Mouse (Mus musculus) lung, adult 2 months (tissue): ENCODE results near the gene C1rl. TPM values are rescaled to one million over a fixed set of nuclear protein-coding genes. Genes with fewer than 3 reads are reported as not detected.
"Not testable (repeated sequence)": the region's sequence is repeated elsewhere in the genome, so short reads cannot be mapped to it uniquely, and the experiment has no call there.

Source experiments
- DNase-seq: peaks from one replicate; pipeline ENCODE4 v3.0.0; 2022
- H3K4me1 ChIP-seq: fragments of 200-500 bp; 2 replicates; pipeline ENCODE4 v1.6.1; 2011; ENCODE audit warnings: low read length; ENCODE audit not compliant: control insufficient read depth, insufficient read depth
- H3K4me3 ChIP-seq: fragments of 200-500 bp; replicated peaks from 2 replicates; pipeline ENCODE3; 2011; ENCODE audit warnings: low read depth, mild to moderate bottlenecking, control low read depth, low read length; ENCODE audit errors: extremely low read depth
- CTCF ChIP-seq: fragments of 200-500 bp; IDR thresholded peaks from 2 replicates; pipeline ENCODE4 v1.5.1; 2011; ENCODE audit warnings: mild to moderate bottlenecking, low read length, control low read depth; ENCODE audit not compliant: insufficient read depth
- POLR2A ChIP-seq: fragments of 200-500 bp; IDR thresholded peaks from 2 replicates; pipeline ENCODE4 v1.6.1; 2011; ENCODE audit warnings: low read depth, mild to moderate bottlenecking, control low read depth, low read length, borderline replicate concordance; ENCODE audit errors: extremely low read depth
- WGBS: fragments of 180-500 bp; shearing (Covaris S2); methylation state at CpG from one replicate; pipeline ENCODE4 v1.1.7; 2018; 5-methylcytosine and 5-hydroxymethylcytosine counted together
- polyA plus RNA-seq: library from polyadenylated mRNA; depleted of rRNA; stranded (reverse); fragments of >200 nt; gene quantifications from 2 replicates; pipeline ENCODE4 v1.2.3, GENCODE M21; 2012

C1rl gene
- polyA plus RNA-seq, 1 experiment = 5.9 TPM

DNA sequence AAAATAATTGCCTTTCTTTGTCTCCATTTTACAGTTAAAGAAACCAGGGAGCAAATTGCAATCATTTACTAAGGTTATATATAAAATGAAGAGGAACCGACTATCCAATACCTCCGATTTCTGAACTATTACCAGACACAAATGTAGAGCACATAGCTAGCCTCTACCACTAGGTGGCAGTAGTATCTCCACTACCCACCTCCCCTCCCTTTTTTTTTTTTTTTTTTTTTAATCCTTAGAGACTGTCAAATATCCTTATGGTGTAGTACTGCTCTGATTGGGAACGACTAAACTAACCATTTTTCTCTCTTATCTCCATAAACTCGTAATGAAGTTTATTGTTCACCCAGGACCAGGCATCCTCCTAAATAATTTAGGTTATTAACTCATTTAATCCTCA lies 12.6 kb upstream of the C1rl start:
- DNase-seq = no peak
- Histone ChIP-seq H3K4me3 (no peak overlapping the region), H3K4me1 (peaks cover 8% of the 10 kb centered on the region; the same call in 1 of the 2 replicates)
- TF ChIP-seq CTCF (no peak), POLR2A (no peak)
- WGBS = 46% methylated on average over 4 of the region's 4 CpGs

DNA sequence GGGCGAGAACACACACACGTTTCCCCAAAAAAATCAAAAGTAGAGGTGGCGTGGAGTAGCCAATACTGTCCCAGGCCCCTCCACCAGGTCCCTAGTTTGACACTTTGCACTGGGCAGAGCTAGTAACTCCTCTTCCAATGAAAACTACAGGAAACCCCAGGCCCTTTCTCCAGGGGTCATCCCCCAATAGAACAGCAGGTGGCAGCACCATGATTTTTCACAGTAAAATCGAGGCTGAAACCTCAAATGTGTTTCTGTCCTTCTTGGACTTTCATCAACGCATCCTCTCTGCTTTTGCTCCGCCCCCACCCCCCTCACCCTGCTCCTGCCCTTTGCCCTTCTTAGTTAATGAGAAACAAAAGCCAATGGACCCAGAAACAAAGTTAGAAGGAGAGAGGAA lies 11.3 kb upstream of the C1rl start:
- DNase-seq = peak; percentile 46
- Histone ChIP-seq H3K4me1 (peaks cover 8% of the 10 kb centered on the region; the same call in 1 of the 2 replicates), H3K4me3 (no peak overlapping the region)
- peak; percentile 41 for TF ChIP-seq CTCF
- no peak for TF ChIP-seq POLR2A
- 30% methylated on average over 6 of the region's 6 CpGs for WGBS

DNA sequence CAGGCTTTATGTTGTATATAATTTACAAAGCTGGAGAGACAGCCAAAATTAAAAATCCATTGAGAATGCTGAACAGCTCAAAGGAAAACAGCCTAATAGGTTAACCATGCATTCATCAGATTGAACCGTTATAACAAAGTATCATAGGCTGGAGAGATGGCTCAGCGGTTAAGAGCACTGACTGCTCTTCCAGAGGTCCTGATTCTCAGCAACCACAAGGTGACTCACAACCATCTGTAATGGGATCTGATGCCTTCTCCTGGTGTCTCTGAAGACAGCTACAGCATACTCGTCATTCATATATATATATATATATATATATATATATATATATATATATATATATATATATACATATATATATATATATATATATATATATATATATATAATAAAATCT lies 9.1 kb upstream of the C1rl start:
- not testable (repeated sequence) for H3K4me1 ChIP-seq, H3K4me3 ChIP-seq, DNase-seq
- 89% methylated on average over 3 of the region's 3 CpGs for WGBS

DNA sequence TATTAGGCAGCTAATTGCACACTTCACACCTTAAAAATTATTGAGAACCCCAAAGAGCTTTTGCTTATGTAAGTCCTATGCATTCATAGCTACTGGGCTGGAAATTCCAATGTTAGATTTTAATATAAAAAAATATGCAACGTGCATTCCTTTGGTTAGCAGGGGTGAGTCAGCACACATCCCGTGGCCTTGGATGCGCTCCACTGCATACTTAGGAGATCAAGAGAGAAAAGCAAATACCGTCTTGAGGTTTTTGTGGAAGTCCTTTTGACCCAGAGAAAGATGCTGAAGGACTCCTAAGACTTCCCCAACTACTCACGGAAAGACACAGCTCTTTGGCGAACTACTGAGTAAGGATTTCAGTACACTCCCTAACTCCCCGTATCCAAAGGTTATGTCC lies 8.1 kb upstream of the C1rl start:
- WGBS = 53% methylated on average over 7 of the region's 7 CpGs

DNA sequence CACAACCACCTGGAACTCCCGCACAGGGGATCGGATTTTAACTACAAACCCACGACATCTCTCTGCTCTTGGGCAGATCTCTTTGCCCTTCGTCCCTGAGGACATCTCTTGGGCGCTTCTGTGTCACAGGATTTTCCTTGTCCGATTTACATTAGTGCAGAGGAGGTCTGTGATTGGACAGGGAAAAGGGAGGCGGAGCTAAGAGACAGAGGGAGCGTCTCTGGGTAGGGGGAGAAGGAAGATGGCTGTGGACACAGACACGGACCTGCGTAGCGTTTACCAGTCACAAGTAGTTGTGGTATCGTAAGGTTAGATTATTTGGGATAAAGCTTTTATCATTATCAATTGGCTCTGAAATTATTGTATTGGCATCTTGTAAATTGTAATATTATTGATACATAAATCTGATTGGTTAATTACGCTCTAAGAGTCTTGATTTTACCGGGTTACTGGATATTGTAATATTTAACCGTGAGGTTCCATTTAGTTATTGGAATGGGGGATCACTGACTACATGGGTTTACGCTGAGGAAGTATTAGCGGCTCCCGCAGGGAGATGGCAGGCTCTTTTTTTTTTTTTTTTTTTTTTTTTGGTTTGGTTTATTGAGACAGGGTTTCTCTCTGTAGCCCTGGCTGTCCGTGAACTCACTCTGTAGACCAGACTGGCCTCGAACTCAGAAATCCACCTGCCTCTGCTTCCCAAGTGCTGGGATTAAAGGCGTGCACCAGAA lies 7.3 kb upstream of the C1rl start:
- Histone ChIP-seq H3K4me3 (no peak overlapping the region), H3K4me1 (no peaks in the 10 kb centered on the region)
- TF ChIP-seq POLR2A (no peak), CTCF (no peak)
- WGBS = 39% methylated on average over 21 of the region's 21 CpGs
- no peak for DNase-seq

More for the DNA sequence above, 8.1 kb upstream of the C1rl start:
- DNase-seq = no peak
- H3K4me3 ChIP-seq = no peak overlapping the region
- H3K4me1 ChIP-seq = no peaks in the 10 kb centered on the region
- no peak for TF ChIP-seq POLR2A
- no peak for TF ChIP-seq CTCF

DNA sequence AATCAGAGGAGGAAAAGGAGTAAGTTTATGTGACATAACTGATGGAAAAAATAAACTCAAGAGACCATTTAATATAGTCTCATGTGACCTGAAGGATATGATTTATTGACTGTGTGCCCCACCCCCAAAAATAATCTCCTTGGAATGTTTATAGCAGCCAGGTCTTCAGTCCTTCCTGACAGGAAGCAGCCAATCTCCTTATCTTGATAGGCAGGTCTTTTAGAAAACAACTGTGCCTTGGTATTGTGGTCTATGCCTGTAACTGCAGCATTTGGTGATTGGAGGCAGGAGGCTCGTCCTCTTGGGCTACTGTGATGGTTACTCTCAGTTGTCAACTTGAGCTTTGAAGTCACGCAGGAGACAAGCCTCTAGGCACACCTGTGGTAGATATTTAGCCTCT lies 5.4 kb upstream of the C1rl start:
- no peak for DNase-seq
- H3K4me3 ChIP-seq = no peak overlapping the region
- no peaks in the 10 kb centered on the region; the same call in 1 of the 2 replicates for H3K4me1 ChIP-seq
- TF ChIP-seq CTCF (no peak), POLR2A (no peak)
- WGBS = 21% methylated on average over 2 of the region's 2 CpGs

DNA sequence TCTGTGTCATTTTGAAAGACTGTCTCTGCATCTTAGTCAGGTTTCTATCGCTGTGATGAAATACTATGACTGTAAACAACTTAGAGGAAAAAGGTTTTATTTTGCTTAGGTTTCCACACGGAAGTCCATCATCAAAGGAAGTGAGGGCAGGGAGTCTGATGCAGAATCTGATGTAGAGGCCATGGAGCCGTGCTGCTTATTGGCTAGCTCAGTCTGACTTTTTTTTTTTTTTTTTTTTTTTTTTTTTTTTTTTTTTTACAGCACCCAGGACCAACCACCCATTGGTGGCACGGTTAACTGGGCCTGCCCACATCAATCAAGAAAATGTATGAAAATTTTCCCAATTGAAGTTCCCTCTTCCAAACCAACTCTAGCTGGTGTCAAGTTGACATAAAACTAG lies 4.0 kb upstream of the C1rl start:
- WGBS = 74% methylated on average over 4 of the region's 4 CpGs
- DNase-seq = no peak
- H3K4me1 ChIP-seq = no peaks in the 10 kb centered on the region; the same call in 1 of the 2 replicates
- no peak overlapping the region for H3K4me3 ChIP-seq
- TF ChIP-seq CTCF (no peak), POLR2A (no peak)

DNA sequence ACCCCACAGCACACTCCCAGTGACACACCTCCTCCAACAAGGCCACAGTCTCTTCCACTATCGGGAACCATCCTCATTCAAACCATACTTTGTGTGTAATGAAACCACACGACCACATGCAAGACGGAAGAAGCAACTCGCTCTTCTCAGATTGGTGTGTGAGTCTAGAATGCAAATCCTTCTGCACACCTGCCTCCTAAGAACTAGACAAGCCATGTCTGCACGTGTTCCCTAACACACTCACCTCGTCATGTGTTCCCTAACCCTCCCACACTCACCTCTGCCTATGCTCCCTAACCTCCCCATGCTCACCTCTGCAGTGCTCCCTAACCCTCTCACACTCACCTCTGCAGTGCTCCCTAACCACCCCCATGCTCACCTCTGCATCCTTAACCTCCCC lies 1.5 kb upstream of the C1rl start:
- Histone ChIP-seq H3K4me1 (no peaks in the 10 kb centered on the region; the same call in 1 of the 2 replicates), H3K4me3 (no peak overlapping the region)
- TF ChIP-seq CTCF = no peak
- TF ChIP-seq POLR2A = no peak
- WGBS = 63% methylated on average over 6 of the region's 6 CpGs
- no peak for DNase-seq

DNA sequence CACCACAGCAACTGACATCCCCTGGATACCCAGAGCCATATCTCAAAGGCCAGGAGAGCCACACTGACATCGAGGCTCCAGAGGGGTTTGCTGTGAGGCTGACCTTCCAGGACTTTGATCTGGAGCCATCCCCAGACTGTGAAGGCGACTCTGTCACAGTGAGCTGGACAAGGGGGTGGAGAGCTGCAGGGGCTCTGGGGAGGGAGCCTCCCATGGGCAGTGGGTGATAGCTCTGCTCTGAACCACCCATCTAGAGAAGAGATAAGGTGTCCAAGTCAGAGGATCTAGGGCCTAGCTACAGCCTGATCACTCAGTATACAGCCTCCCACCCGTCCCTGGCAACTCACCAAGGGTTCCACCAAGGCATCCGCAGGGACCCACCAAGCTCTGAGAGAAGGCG lies 973 bp downstream of the C1rl start:
- Histone ChIP-seq H3K4me1 (no peaks in the 10 kb centered on the region; the same call in 1 of the 2 replicates), H3K4me3 (no peak overlapping the region)
- WGBS = 74% methylated on average over 5 of the region's 5 CpGs
- no peak for DNase-seq
- TF ChIP-seq CTCF = no peak
- TF ChIP-seq POLR2A = no peak

DNA sequence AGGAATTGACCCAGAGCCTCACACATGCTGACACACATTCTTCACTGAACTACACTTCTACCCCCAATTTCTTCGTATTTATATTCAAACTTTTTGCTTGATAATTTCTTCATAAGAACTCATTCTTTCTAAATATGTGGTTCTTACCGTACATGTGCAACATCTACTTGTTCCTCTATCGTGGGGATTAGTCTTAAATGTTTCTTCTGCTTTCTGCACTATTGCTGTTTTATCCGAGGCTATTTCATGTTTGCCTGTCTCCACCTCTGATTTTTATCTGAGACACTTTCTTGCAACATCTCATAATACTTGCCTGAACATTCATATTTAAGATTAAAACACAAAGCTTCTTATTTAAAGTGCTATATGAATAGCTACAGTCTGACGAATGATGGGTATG lies 3.1 kb downstream of the C1rl start:
- no peak for DNase-seq
- H3K4me1 ChIP-seq = no peaks in the 10 kb centered on the region; the same call in 1 of the 2 replicates
- TF ChIP-seq POLR2A (no peak), CTCF (no peak)
- H3K4me3 ChIP-seq = no peak overlapping the region
- 81% methylated on average over 5 of the region's 5 CpGs for WGBS
